Mouse (Mus musculus): ENCODE data around the gene Atmin. TPM values are rescaled to one million over a fixed set of nuclear protein-coding genes. Genes with fewer than 3 reads are reported as not detected.

Atmin gene
- polyA plus RNA-seq, 1 experiment from 2014 or later, result 19.5 TPM

GRCm38 (mm10) chr8:116994016-116994716 is 51.0 kb downstream of the Atmin start:
- H3K4me2 ChIP-seq, result peak overlapping the region; percentile 94
- H3K9ac ChIP-seq, result peak overlapping the region; percentile 72; the same call in 1 of the 2 replicates
- H3K4me1 ChIP-seq (replicated peaks), result peaks cover 18% of the 10 kb centered on the region
- 0 out of 2 replicates have a peak, but pooled peaks have one; percentile 1 for ATAC-seq (ENCODE audit: low FRiP score)
- peak overlapping the region; percentile 57 for H3K4me3 ChIP-seq
- 67% methylated on average over 11 of the region's 11 CpGs for WGBS
- H3K36me3 ChIP-seq, result no peaks in the 10 kb centered on the region
- no peaks in the 10 kb centered on the region for H3K9me3 ChIP-seq
- peak overlapping the region; percentile 58; the same call in 1 of the 2 replicates for H3K27ac ChIP-seq
- 0 out of 2 replicates have a peak, but pooled peaks cover 4% of the 10 kb centered on the region for H3K27me3 ChIP-seq

Other genes starting within 250 kb of the Atmin start
- 9.4 and 10.9 TPM in 2 replicates for gene Cdyl2, start 210.4 kb upstream of the Atmin start, polyA plus RNA-seq (2015; fragmentation: Nextera tagmentation; extraction: Ambion mirVana)
- 36.2 and 38.0 TPM in 2 replicates for gene Cmc2, start 21.9 kb upstream of the Atmin start, polyA plus RNA-seq (2015; fragmentation: Nextera tagmentation; extraction: Ambion mirVana)
- gene Cenpn, start 21.7 kb upstream of the Atmin start, polyA plus RNA-seq (2015; fragmentation: Nextera tagmentation; extraction: Ambion mirVana), result 10.5 and 13.6 TPM in 2 replicates
- gene 1700030J22Rik, start 35.6 kb downstream of the Atmin start, polyA plus RNA-seq (2015; fragmentation: Nextera tagmentation; extraction: Ambion mirVana), result 6.3 and 7.5 TPM in 2 replicates
- gene Gcsh, start 50.1 kb downstream of the Atmin start, polyA plus RNA-seq (2015; fragmentation: Nextera tagmentation; extraction: Ambion mirVana), result 93.0 and 95.0 TPM in 2 replicates
- gene Pkd1l2, start 139.1 kb downstream of the Atmin start, polyA plus RNA-seq (2015; fragmentation: Nextera tagmentation; extraction: Ambion mirVana), result 0.03 TPM in 1 of 2 replicates, not detected in the other
- gene Bco1, start 152.5 kb downstream of the Atmin start, polyA plus RNA-seq (2015; fragmentation: Nextera tagmentation; extraction: Ambion mirVana), result 0.21 and 0.27 TPM in 2 replicates
- gene Gan, start 214.7 kb downstream of the Atmin start, polyA plus RNA-seq (2015; fragmentation: Nextera tagmentation; extraction: Ambion mirVana), result 3.5 TPM in 2 replicates